In the genomic region with DNA sequence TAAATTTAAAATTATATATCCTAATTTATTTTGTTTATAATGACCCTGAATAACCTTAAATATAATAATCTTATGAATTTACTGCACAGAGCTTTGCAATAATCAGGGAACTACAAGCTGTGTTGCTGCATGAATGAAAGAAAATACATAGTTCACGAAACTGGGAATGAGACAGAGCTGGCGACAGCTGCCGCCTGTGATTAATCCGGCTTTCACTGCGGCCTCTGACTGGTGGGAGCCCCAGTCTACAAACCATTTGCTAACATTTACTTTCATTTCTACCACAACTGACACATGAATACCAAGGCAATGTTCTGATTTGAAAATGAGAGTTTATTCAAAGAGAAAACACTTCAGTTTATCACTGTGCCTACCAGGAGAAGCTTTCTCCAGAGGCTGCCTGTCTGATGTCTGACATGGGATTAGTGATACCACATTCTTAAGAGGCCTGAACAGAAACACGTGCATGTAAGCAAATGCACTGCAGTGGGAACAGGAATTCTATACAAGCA, we compare ENCODE assay signal across 19 mouse cellular contexts.
DNase-seq lines count a peak whose midpoint lies in the region; ATAC-seq and TF ChIP-seq lines count a peak whose summit lies in the region.
"Had no signal": no experiment of that assay in that cellular context is flagged by ENCODE, and none has a peak within 500 bp of the region (broad histone marks: within the 10 kb centered on the region; RNA-seq: fewer than 3 reads in every experiment).

No protein-coding gene starts in this region.

- H3K9ac ChIP-seq in heart, embryonic 12.5 days: no peak overlapping the region
- H3K9ac ChIP-seq in midbrain, embryonic 11.5 days (ENCODE audit: low read length): no peak overlapping the region
- H3K9ac ChIP-seq: limb, embryonic 12.5 days; liver, embryonic 13.5 days; lung, embryonic 15.5 days; neural tube, embryonic 13.5 days had no signal

- H3K27me3 ChIP-seq in heart, embryonic 12.5 days (replicated peaks): no peaks in the 10 kb centered on the region
- H3K27me3 ChIP-seq in midbrain, embryonic 11.5 days (ENCODE audit: control insufficient read depth, insufficient read depth, low read length): no peaks in the 10 kb centered on the region
- no peaks in the 10 kb centered on the region for H3K27me3 ChIP-seq in midbrain, embryonic 10.5 days (ENCODE audit: low read depth, poor library complexity, severe bottlenecking)
- H3K27me3 ChIP-seq: limb, embryonic 12.5 days; liver, embryonic 13.5 days; lung, embryonic 15.5 days; neural tube, embryonic 13.5 days had no signal

- no peaks in the 10 kb centered on the region for H3K9me3 ChIP-seq in heart, embryonic 12.5 days (replicated peaks)
- no peaks in the 10 kb centered on the region for H3K9me3 ChIP-seq in midbrain, embryonic 11.5 days (ENCODE audit: control insufficient read depth, low read length)
- no peaks in the 10 kb centered on the region for H3K9me3 ChIP-seq in midbrain, embryonic 10.5 days (replicated peaks)
- H3K9me3 ChIP-seq: limb, embryonic 12.5 days; liver, embryonic 13.5 days; lung, embryonic 15.5 days; neural tube, embryonic 13.5 days had no signal

- WGBS in heart, embryonic 12.5 days: 48% methylated on average over 6 of the region's 6 CpGs
- 55% methylated on average over 6 of the region's 6 CpGs for WGBS in midbrain, embryonic 11.5 days
- WGBS in midbrain, embryonic 10.5 days: 72% methylated on average over 6 of the region's 6 CpGs

- no peak for DNase-seq in heart, postnatal 36 days
- DNase-seq in midbrain, embryonic 11.5 days (ENCODE audit: low spot score, missing footprints): peak; percentile 87
- no peak for DNase-seq in midbrain, embryonic 10.5 days (ENCODE audit: low spot score)
- peak; percentile 62 for DNase-seq in brain, embryonic 14.5 days (ENCODE audit: low read depth)
- DNase-seq in kidney, postnatal 10 days: no peak
- no peak for DNase-seq in embryo, embryonic 10.5 days (ENCODE audit: low spot score)
- DNase-seq: cerebellum, adult 11 months; cerebellum, postnatal 14 days; gastrocnemius, postnatal 25 days; kidney, adult 2 months; kidney, postnatal 25 days; layer of hippocampus, adult 9-11 months; liver, embryonic 13.5 days had no signal

- H3K4me1 ChIP-seq in heart, embryonic 12.5 days (replicated peaks): 0 out of 2 replicates have a peak, but pooled peaks cover 2% of the 10 kb centered on the region
- H3K4me1 ChIP-seq in midbrain, embryonic 11.5 days (ENCODE audit: control insufficient read depth, insufficient read depth, low read length): peaks cover 3% of the 10 kb centered on the region
- peaks cover 10% of the 10 kb centered on the region; the same call in 1 of the 2 replicates for H3K4me1 ChIP-seq in midbrain, embryonic 10.5 days
- H3K4me1 ChIP-seq: limb, embryonic 12.5 days; lung, embryonic 15.5 days had no signal

- TF ChIP-seq POLR2A in brain, embryonic 14.5 days (IDR thresholded peaks at IDR 0.05; ENCODE audit: borderline replicate concordance, extremely low read depth, insufficient read depth, insufficient read length, poor library complexity, severe bottlenecking): no peak

- no peak overlapping the region for H3K27ac ChIP-seq in heart, embryonic 12.5 days (ENCODE audit: poor library complexity, severe bottlenecking)
- H3K27ac ChIP-seq in midbrain, embryonic 11.5 days (ENCODE audit: low read depth, low read length): no peak overlapping the region
- H3K27ac ChIP-seq in midbrain, embryonic 10.5 days (replicated peaks): no peak overlapping the region
- H3K27ac ChIP-seq: limb, embryonic 12.5 days; liver, embryonic 13.5 days; lung, embryonic 15.5 days; macrophage; neural tube, embryonic 13.5 days had no signal

- TF ChIP-seq CTCF in brain, embryonic 14.5 days (IDR thresholded peaks at IDR 0.05; ENCODE audit: borderline replicate concordance, extremely low read depth, insufficient read depth, insufficient read length): no peak

- no peak overlapping the region for H3K4me3 ChIP-seq in heart, embryonic 12.5 days
- no peak overlapping the region for H3K4me3 ChIP-seq in midbrain, embryonic 11.5 days (ENCODE audit: low read depth, low read length)
- H3K4me3 ChIP-seq in midbrain, embryonic 10.5 days: no peak overlapping the region
- H3K4me3 ChIP-seq: erythroblast, embryonic 14.5 days; limb, embryonic 12.5 days; liver, embryonic 13.5 days; lung, embryonic 15.5 days; neural tube, embryonic 13.5 days had no signal

- no peak for ATAC-seq in heart, embryonic 12.5 days (ENCODE audit: insufficient number of reproducible peaks, low FRiP score)
- peak; percentile 54; the same call in 1 of the 2 replicates for ATAC-seq in midbrain, embryonic 11.5 days (ENCODE audit: low FRiP score)

- H3K4me2 ChIP-seq in heart, embryonic 12.5 days: peak overlapping the region; percentile 31; the same call in 1 of the 2 replicates
- H3K4me2 ChIP-seq in midbrain, embryonic 11.5 days: no peak overlapping the region
- H3K4me2 ChIP-seq: limb, embryonic 12.5 days; liver, embryonic 13.5 days; lung, embryonic 15.5 days; neural tube, embryonic 13.5 days had no signal

- intact Hi-C loops in heart, postnatal 36 days (cut with DNase I): no loop called here

- no peaks in the 10 kb centered on the region for H3K36me3 ChIP-seq in heart, embryonic 12.5 days
- H3K36me3 ChIP-seq in midbrain, embryonic 11.5 days (ENCODE audit: control insufficient read depth, insufficient read depth, low read length): no peaks in the 10 kb centered on the region
- no peaks in the 10 kb centered on the region for H3K36me3 ChIP-seq in midbrain, embryonic 10.5 days
- H3K36me3 ChIP-seq: limb, embryonic 12.5 days; liver, embryonic 13.5 days; lung, embryonic 15.5 days; neural tube, embryonic 13.5 days had no signal

Comparison
In these comparisons a context has a peak if more than half of its experiments do, and no peak if none do; other contexts are left out.
1. DNase-seq: peak in midbrain, embryonic 11.5 days (single experiment) and brain, embryonic 14.5 days (single experiment); none in heart, postnatal 36 days (0 of 2), midbrain, embryonic 10.5 days (single experiment), kidney, postnatal 10 days (single experiment) and embryo, embryonic 10.5 days (single experiment).